Mouse (Mus musculus) WW6 (cell line): Measurements from ENCODE around the gene Ccl1.

ENCODE experiments used
- DNase-seq: peaks from one replicate; pipeline ENCODE4 v3.0.0-alpha.2; 2013; ENCODE audit warnings: low read depth, low spot score

Gene Ccl1

DNA sequence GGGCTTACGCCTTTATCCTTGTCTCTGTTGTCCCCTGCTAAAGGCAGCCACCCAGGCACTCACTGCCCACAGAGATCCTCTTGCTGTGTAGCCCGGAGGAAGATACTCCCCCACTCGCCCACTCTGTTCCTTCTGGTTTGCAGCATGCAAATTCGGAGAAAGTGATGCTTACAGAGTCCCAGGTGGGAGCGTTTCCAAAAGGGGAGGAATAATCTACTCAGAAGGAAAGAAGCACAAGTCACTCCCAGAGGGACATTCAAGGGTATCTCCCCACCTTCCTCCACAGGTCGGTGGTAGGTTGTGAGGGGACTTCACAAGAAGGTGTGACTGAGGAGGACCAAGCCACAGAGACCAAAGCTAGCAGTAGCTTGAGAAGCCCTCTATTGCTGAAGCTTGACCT is 100.3 kb downstream of the Ccl1 start:
- DNase-seq = no peak

DNA sequence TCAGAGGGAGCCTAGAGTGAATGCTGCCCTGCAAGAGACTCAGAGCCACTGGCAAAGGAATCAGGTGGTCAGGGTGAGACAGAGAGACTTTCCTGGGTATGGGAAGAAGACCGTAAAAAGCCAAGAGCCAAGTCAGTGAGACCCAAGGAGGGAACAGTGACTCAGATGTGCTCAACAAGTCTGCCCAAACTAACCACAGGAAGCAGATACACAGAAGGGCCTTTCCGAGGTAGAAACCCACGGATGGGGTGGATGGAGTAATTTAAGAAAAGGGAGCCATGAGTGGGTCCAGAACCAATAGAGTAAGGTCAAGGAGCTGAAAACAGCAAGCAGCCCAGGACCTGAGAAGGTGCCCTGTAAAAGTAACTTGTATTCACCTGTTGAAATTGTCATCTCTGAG is 101.8 kb downstream of the Ccl1 start:
- DNase-seq = no peak

- no peak for DNase-seq
Measured at GRCm38 (mm10) chr11:82197774-82198173, 107.7 kb downstream of the Ccl1 start.

DNA sequence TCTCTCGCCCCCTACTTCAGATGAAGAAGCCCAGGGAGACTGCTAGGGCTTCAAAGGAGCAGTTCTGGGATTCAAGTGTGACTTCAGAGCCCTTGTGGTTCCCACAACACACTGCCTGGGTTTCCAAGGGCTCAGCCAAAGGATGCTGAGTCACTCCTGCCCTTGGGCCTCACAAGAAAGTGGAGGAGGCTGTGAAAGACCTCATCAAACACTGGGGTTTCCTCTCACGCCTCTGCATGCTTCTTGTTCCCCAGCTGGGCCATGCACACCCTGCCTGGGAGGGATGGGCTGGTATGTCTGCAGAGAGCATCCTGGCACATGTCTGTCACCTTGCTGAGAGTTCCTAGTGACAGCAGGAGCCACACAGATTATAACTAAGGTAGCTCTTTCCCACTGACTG is 110.5 kb downstream of the Ccl1 start:
- no peak for DNase-seq

DNA sequence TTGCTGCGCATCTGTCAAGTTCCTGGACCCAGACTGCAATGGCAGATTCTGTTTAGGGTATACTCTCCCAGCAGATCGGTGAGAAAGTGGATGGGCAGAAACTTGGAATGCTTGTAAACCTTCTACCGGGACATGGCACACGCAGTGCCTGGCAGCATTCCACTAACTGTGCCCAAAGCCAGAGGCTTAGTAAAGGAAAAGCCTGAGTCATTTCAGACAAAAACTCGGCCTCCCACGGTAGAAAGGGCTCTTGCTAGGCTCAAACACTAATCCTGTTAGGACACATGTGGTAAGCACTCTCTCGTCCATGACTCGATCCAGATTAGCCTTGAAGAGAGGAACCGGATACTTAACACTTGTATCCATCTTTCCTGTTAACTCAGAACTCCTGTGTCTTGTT is 111.7 kb downstream of the Ccl1 start:
- no peak for DNase-seq

DNA sequence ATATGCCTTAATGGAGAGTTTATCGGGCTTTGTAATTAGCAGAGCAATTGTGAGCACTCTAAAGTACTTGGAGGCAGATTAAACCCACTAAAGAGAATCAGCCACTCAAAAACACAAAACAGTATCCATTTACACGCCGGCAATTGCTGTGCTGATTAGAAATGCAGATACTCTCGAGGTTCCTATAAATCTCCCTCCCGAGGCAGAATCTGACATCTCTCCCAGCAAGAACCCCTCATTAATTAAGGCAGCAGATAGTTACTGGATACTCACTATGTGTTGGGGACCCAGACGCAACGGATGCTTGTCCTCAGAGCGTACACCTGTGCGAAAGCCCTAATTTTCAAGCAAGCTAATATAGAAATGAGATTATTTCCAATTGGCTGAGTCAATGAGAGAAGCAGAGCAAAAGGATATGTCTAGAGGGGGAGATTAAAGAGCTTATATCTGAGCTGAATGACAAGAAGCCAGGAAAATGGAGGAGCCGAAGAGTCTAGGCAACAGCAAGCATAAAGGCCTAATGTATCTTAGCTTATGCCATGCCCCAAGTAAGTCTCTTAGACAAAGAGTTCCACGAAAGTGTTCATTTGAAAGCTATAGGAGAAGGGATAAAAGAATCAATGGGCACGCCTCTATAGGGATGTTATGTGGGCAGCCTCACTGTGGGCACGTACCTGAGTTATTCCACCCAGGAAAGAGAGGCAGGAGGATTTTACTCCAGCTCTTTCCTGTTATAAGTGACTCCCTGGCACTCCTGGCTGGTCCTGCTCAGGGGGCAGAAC is 115.5 kb downstream of the Ccl1 start:
- no peak for DNase-seq

- no peak for DNase-seq
Measured at GRCm38 (mm10) chr11:82185684-82186083, 119.8 kb downstream of the Ccl1 start.

GRCm38 (mm10) chr11:82183281-82183935 is 122.1 kb downstream of the Ccl1 start:
- DNase-seq = no peak

- DNase-seq = no peak
Measured at GRCm38 (mm10) chr11:82182401-82182800, 123.1 kb downstream of the Ccl1 start.

DNA sequence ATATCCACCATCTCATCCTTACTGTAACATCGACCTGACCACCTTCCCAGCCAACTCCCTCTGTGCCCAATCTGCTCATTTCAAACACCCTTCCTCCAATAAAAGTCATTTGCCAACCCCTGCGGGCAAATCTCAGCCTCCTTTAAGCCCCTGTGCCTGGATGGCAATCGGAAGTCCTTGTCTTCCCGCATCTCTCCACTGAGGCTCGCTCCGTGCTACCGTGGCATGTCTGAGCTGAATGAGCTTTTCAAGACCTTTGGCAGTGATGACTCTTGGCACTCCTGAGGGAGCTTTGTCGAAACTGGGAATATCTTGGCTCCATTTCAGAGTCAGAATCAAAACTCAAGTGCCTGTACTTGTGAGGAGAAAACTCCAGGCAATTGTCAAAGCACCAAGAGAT is 124.2 kb downstream of the Ccl1 start:
- no peak for DNase-seq

- no peak for DNase-seq
Measured at GRCm38 (mm10) chr11:82178161-82178560, 127.3 kb downstream of the Ccl1 start.

DNA sequence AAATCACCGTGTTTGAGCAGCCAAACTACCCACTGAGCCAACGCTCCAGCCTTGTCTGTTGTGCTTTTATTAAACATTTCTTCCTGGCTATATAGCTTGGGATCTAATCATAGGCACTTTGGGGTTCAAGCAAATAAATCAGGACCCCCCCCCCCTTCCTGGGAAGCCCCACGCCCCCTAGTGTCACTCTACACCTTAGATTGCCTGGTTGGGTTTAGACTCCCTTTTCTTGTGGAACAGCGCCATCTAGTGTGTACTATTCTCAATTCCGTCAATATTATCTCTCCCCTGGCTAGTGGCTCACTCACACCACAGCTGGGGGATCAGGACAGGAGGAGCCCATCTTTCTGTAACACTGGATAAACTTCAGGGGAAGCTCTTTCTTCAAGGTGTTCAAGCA is 127.8 kb downstream of the Ccl1 start:
- peak; percentile 18 for DNase-seq

- peak; percentile 80 for DNase-seq
Measured at GRCm38 (mm10) chr11:82174794-82175193, 130.7 kb downstream of the Ccl1 start.

DNA sequence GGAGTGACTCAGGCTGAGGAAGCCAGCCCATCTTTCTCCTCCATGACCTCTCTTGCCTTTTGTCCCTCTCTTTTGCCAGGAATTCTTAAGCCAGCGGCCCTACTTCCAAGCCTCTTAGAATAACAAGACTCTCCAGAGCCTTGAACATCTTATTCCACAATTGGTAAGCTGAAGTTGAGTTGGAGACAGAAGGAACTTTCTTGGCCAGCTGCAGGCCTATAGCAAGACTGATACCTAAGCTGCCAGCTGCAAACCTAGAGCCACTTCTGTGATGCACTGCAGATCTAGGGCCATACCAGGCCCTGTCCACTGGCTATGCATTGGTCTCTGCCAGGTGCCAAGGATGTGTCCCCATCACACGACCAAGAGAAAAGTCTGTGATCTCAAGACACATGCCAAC is 132.0 kb downstream of the Ccl1 start:
- no peak for DNase-seq

DNA sequence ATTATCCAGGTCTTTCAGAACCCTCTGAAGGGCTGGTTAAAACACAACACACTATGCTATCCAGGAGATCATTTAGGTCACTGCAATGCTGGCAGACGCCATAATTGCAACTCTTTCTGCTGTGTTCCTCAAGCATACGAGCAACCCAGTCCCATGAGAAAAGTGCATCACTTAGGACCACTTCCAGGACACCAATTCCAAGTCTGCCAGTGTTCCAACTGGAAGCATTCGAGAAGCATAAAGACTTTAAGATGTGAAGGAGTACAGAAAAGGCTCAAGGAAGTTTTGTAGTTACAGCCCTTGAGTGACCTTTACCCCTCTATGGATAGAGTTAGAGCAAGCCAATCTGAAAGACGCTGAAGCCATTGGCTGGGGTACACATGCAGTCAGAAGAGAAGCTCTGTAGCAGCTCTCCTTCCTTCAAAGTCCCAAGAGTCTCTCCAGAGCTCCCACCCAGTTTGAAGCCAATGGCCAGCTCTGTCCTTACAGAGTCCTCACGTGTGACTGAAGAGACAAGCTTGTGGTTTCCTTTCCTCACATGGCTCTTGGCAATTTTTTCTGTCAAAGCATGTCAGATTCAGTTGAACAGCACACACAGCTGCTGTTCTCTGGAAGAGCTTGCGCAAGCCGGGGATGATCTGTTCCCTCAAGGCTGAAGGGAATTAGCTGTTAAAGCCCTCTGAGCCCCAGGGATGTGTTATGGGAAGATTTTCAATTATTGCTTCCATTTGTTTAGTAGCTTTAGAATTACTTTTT is 134.0 kb downstream of the Ccl1 start:
- DNase-seq = no peak

DNA sequence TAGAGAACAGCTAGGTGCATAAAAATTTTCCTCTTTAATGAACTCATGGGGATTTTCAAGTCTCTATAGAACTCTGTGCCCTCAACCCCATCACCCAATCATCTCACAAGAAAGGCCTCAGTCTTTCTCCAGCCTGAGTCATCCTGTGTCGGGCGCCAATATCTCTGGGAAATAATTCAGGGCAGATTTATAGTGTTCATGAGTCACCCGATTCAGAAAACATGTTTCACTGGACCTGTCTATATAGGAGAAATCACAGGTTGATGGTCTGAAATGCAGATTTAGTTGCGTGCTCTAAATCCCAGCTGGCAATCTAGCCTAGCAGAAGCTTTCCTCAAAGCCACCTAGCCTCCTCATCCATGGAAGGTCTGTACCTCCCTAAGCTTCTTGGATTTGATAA is 136.0 kb downstream of the Ccl1 start:
- no peak for DNase-seq

GRCm38 (mm10) chr11:82168308-82168707 is 137.2 kb downstream of the Ccl1 start:
- DNase-seq = no peak

DNA sequence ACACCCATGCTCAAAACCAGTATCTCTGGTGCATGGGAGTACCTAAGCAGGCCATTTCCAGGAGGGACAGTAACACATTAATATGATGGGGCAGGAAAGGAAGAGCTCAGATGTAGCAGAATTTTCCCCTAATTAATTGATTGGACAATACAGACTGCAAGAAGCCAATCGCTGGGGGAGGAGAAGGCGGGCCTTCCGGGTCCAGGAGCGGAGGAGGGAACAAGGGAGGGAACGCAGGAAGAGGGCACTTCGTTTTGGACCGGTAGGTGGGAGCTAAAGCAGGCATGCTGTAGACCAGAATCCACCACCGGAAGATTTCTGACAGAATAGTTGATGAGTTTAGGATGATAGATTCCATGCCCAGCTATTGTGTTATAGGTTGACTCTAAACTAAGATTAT is 142.2 kb downstream of the Ccl1 start:
- DNase-seq = no peak

- DNase-seq = no peak
Measured at GRCm38 (mm10) chr11:82159126-82159525, 146.4 kb downstream of the Ccl1 start.

- DNase-seq = no peak
Measured at GRCm38 (mm10) chr11:82139492-82140094, 165.9 kb downstream of the Ccl1 start.

- no peak for DNase-seq
Measured at GRCm38 (mm10) chr11:82136196-82136595, 169.3 kb downstream of the Ccl1 start.

DNA sequence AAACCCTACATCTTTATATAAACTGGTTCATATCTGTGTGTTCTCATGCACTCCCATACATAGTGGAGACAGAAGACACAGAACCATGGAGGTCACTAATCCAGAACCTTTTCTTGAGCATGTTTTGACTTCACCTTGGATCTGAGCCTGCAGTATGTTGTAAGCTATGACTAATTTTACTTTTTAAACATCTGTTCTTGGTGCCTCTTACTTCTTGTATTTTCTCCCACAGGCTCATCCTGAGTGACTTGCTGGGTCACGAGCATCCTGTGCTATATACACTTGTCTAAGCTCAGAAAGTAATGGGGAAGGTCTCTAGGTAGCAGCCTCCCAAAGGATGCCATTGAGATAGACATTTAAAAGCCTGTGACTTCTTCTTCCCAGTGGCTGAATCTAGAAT is 172.5 kb downstream of the Ccl1 start:
- DNase-seq = no peak
